Mouse (Mus musculus) bone marrow, adult 2 months (tissue): Measurements from ENCODE around the gene Vdr. TPM values are rescaled to one million over a fixed set of nuclear protein-coding genes. Genes with fewer than 3 reads are reported as not detected.
A peak's percentile ranks its signal among the peaks of the same experiment; 100 is the strongest.

Experiments used
- H3K27ac ChIP-seq: fragments of 200-500 bp; 2 replicates; pipeline ENCODE4 v1.5.1; 2012; ENCODE audit warnings: low read depth, mild to moderate bottlenecking, control low read depth, inconsistent platforms, low read length; ENCODE audit not compliant: control insufficient read depth, poor library complexity, insufficient read depth
- H3K4me1 ChIP-seq: fragments of 200-500 bp; 2 replicates; pipeline ENCODE4 v1.6.1; 2011; ENCODE audit warnings: low read length; ENCODE audit not compliant: control insufficient read depth, insufficient read depth
- H3K4me3 ChIP-seq: fragments of 200-500 bp; replicated peaks from 2 replicates; pipeline ENCODE3; 2011; ENCODE audit warnings: mild to moderate bottlenecking, low read depth, low read length, control low read depth; ENCODE audit not compliant: control insufficient read depth
- CTCF ChIP-seq: fragments of 200-500 bp; IDR thresholded peaks from 2 replicates; pipeline ENCODE4 v1.5.1; 2011; ENCODE audit warnings: low read length, control low read depth; ENCODE audit not compliant: control insufficient read depth, insufficient read depth
- POLR2A ChIP-seq: fragments of 200-500 bp; IDR thresholded peaks from 2 replicates; pipeline ENCODE4 v1.6.1; 2011; ENCODE audit warnings: low read depth, mild to moderate bottlenecking, control low read depth, low read length, borderline replicate concordance; ENCODE audit not compliant: control insufficient read depth
- WGBS: fragments of 180-500 bp; shearing (Covaris S2); methylation state at CpG from one replicate; pipeline ENCODE4 v1.1.7; 2018; 5-methylcytosine and 5-hydroxymethylcytosine counted together
- polyA plus RNA-seq: library from polyadenylated mRNA; stranded (reverse); fragments of >200 nt; gene quantifications from 2 replicates; pipeline ENCODE4 v1.2.4, GENCODE M21; 2011; ENCODE audit warnings: low replicate concordance; ENCODE audit not compliant: missing spikeins, insufficient read depth, insufficient read length

The Vdr gene
- polyA plus RNA-seq, result 0.88 and 1.5 TPM in 2 replicates

GRCm38 (mm10) chr15:97910530-97910929 lies at the start of gene Vdr:
Gene Vdr, minus strand, starts transcription at chr15:97910630.
- Histone ChIP-seq H3K4me1 (peaks cover 1% of the 10 kb centered on the region; the same call in 1 of the 2 replicates), H3K27ac (no peak within 1 kb of the TSS), H3K4me3 (no peak within 1 kb of the TSS)
- no peak for TF ChIP-seq POLR2A
- no peak for TF ChIP-seq CTCF
- WGBS, result 91% methylated on average over 2 of the region's 2 CpGs

- Histone ChIP-seq H3K27ac (no peak overlapping the region; the same call in 1 of the 2 replicates), H3K4me1 (no peaks in the 10 kb centered on the region), H3K4me3 (no peak overlapping the region)
- TF ChIP-seq POLR2A (no peak), CTCF (no peak)
- 82% methylated on average over 11 of the region's 11 CpGs for WGBS
These were observed 46.0 kb upstream of the Vdr start for GRCm38 (mm10) chr15:97956416-97956815.

GRCm38 (mm10) chr15:97955742-97956141 lies 45.3 kb upstream of the Vdr start:
- WGBS, result 61% methylated on average over 4 of the region's 4 CpGs
- Histone ChIP-seq H3K4me1 (no peaks in the 10 kb centered on the region), H3K27ac (0 out of 2 replicates have a peak overlapping the region, but pooled peaks have one; percentile 2), H3K4me3 (no peak overlapping the region)
- TF ChIP-seq POLR2A (no peak), CTCF (no peak)

- Histone ChIP-seq H3K4me1 (no peaks in the 10 kb centered on the region), H3K27ac (peak overlapping the region; percentile 73), H3K4me3 (no peak overlapping the region)
- WGBS, result 45% methylated on average over 1 of the region's 1 CpGs
- TF ChIP-seq CTCF, result no peak
These were observed 44.9 kb upstream of the Vdr start for GRCm38 (mm10) chr15:97955286-97955685.

- no peak overlapping the region for H3K27ac ChIP-seq
- WGBS, result 70% methylated on average over 8 of the region's 8 CpGs
- TF ChIP-seq POLR2A, result no peak
- TF ChIP-seq CTCF, result no peak
These were observed 44.2 kb upstream of the Vdr start for GRCm38 (mm10) chr15:97954671-97955070.

GRCm38 (mm10) chr15:97952889-97953189 lies 42.4 kb upstream of the Vdr start:
- no peaks in the 10 kb centered on the region; the same call in 1 of the 2 replicates for H3K4me1 ChIP-seq
- no peak overlapping the region for H3K4me3 ChIP-seq
- 58% methylated on average over 4 of the region's 4 CpGs for WGBS
- TF ChIP-seq POLR2A, result no peak
- TF ChIP-seq CTCF, result no peak
- H3K27ac ChIP-seq, result no peak overlapping the region

More at GRCm38 (mm10) chr15:97954671-97955070, 44.2 kb upstream of the Vdr start:
- Histone ChIP-seq H3K4me3 (no peak overlapping the region), H3K4me1 (no peaks in the 10 kb centered on the region; the same call in 1 of the 2 replicates)

- H3K4me3 ChIP-seq, result no peak overlapping the region
- TF ChIP-seq CTCF (peak; percentile 95), POLR2A (no peak)
- no peak overlapping the region for H3K27ac ChIP-seq
- no peaks in the 10 kb centered on the region; the same call in 1 of the 2 replicates for H3K4me1 ChIP-seq
- 19% methylated on average over 16 of the region's 16 CpGs for WGBS
These were observed 41.9 kb upstream of the Vdr start for GRCm38 (mm10) chr15:97952137-97952888.

GRCm38 (mm10) chr15:97950240-97950639 lies 39.8 kb upstream of the Vdr start:
- no peak overlapping the region for H3K4me3 ChIP-seq
- no peaks in the 10 kb centered on the region; the same call in 1 of the 2 replicates for H3K4me1 ChIP-seq
- H3K27ac ChIP-seq, result no peak overlapping the region
- TF ChIP-seq POLR2A (no peak), CTCF (no peak)
- 47% methylated on average over 7 of the region's 7 CpGs for WGBS

- WGBS, result 3% methylated on average over 3 of the region's 3 CpGs
- TF ChIP-seq POLR2A (no peak), CTCF (no peak)
- no peak overlapping the region for H3K4me3 ChIP-seq
- H3K27ac ChIP-seq, result peak overlapping the region; percentile 14; the same call in 1 of the 2 replicates
- no peaks in the 10 kb centered on the region; the same call in 1 of the 2 replicates for H3K4me1 ChIP-seq
These were observed 39.3 kb upstream of the Vdr start for GRCm38 (mm10) chr15:97949706-97950105.
